Mouse (Mus musculus) CH12.LX (cell line): ENCODE measurements around the gene Camp.

Experiments used
- EP300 ChIP-seq: IDR thresholded peaks from 2 replicates; pipeline ENCODE4 v1.6.1; 2011; ENCODE audit warnings: low read length, improper control_type of control experiment
- POLR2A ChIP-seq: IDR thresholded peaks from 2 replicates; pipeline ENCODE4 v1.6.1; 2011; ENCODE audit warnings: low read depth, mild to moderate bottlenecking, improper control_type of control experiment, low read length
- USF1 ChIP-seq: IDR thresholded peaks from 2 replicates; pipeline ENCODE4 v1.6.1; 2014; ENCODE audit warnings: low read depth, mild to moderate bottlenecking, inconsistent platforms, low read length, improper control_type of control experiment

- TF ChIP-seq POLR2A (no peak), EP300 (no peak), USF1 (no peak)
Observed at GRCm38 (mm10) chr9:109811980-109812379, 37.4 kb downstream of the Camp start, which contains the start of gene Spink8.
